Mouse (Mus musculus): ENCODE data around the gene Rab3gap1.

DNA sequence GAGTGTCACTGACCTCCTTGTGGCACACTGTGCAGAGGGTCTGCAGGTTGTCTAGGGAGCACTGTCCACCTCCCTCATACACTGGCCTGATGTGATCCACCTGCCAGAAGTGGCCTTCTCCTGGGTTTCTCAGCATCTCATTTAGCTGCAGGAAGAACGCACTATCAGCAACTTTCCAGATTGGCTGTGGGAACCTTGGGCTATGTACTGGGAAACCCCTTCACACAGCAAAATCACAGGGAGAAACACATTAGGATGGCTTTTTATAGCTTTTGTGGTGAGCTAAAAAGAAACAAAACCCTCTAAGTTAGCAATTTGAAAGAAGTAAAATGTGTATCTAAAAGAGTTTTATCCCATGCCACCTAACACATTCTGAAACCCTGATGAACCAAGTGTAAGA, 88.0 kb downstream of the Rab3gap1 start:
- TF ChIP-seq CTCF (IDR thresholded peaks at IDR 0.05; ENCODE audit: low read depth) (no peak), EP300 (optimal IDR thresholded peaks at IDR 0.05) (no peak)
